Mouse (Mus musculus) CH12F3 (cell line): ENCODE results near the gene Asns.

Experiments
- in situ Hi-C: fragments of 300-500 bp; cut with MboI; formaldehyde crosslinking; loops from 2 replicates; pipeline ENCODE4 v1.14.3; 2020; ENCODE audit warnings: low sequenced_read_pairs

Asns gene

GRCm38 (mm10) chr6:7686047-7686446 lies 7.0 kb downstream of the Asns start:
- in situ Hi-C loops: no loop called here

- in situ Hi-C loops: no loop called here
These were observed 16.7 kb downstream of the Asns start for GRCm38 (mm10) chr6:7676194-7676901.

GRCm38 (mm10) chr6:7672438-7673253 lies 20.4 kb downstream of the Asns start:
- in situ Hi-C loops: loop anchor here (25.0 kb wide), 1 partner anchor 660 kb away; no protein-coding TSS in a partner anchor

- in situ Hi-C loops: loop anchor here (25.0 kb wide), 1 partner anchor 659 kb away; no protein-coding TSS in a partner anchor
These were observed 21.6 kb downstream of the Asns start for GRCm38 (mm10) chr6:7671429-7671828.

GRCm38 (mm10) chr6:7670588-7670987 lies 22.5 kb downstream of the Asns start:
- in situ Hi-C loops: loop anchor here (25.0 kb wide), 1 partner anchor 658 kb away; no protein-coding TSS in a partner anchor

GRCm38 (mm10) chr6:7669721-7670120 lies 23.3 kb downstream of the Asns start:
- in situ Hi-C loops: loop anchor here (25.0 kb wide), 1 partner anchor 657 kb away; no protein-coding TSS in a partner anchor

- in situ Hi-C loops: loop anchor here (25.0 kb wide), 1 partner anchor 656 kb away; no protein-coding TSS in a partner anchor
These were observed 24.7 kb downstream of the Asns start for GRCm38 (mm10) chr6:7668332-7668731.

GRCm38 (mm10) chr6:7665902-7666301 lies 27.2 kb downstream of the Asns start:
- in situ Hi-C loops: loop anchor here (25.0 kb wide), 1 partner anchor 654 kb away; no protein-coding TSS in a partner anchor

- in situ Hi-C loops: loop anchor here (25.0 kb wide), 1 partner anchor 649 kb away; no protein-coding TSS in a partner anchor
These were observed 31.6 kb downstream of the Asns start for GRCm38 (mm10) chr6:7661455-7661854.

GRCm38 (mm10) chr6:7660377-7661080 lies 32.5 kb downstream of the Asns start:
- in situ Hi-C loops: loop anchor here (25.0 kb wide), 1 partner anchor 648 kb away; no protein-coding TSS in a partner anchor

GRCm38 (mm10) chr6:7656601-7657000 lies 36.5 kb downstream of the Asns start:
- in situ Hi-C loops: loop anchor here (25.0 kb wide), 1 partner anchor 644 kb away; no protein-coding TSS in a partner anchor

GRCm38 (mm10) chr6:7648458-7648857 lies 44.6 kb downstream of the Asns start:
- in situ Hi-C loops: no loop called here
